Comparison of ENCODE assay signal across 22 mouse cellular contexts in the genomic region with DNA sequence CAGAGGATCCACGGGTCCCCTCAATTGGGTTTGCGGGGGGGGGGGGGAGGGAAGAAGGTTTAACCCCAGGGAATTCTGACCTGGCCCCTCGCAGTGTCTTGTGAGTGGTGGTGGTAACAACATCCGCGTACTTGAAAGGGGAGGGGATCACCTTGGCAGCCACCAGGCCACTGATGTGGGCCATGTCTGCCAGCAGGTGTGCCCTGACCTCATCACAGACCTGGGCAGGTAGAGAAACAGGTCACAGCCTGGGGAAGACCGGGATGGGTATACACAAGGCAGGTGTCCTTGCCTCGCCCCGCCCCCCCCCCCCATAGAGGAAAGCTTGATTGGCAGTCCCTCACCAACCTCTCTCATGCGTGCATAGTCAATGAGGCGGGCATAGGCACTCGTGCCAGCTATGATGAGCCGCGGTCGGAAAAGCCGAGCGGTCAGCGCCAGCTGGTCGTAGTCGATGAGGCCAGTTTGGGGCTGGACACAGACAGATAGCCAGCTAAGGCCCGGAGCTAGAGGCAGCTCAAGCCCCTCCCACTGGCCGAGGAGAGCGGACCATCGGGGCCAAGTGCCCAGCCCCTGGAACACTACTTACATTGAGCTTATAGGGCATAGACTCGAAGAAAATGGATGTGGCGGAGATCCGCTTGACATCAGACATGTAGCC. TPM values are rescaled to one million over a fixed set of nuclear protein-coding genes. Genes with fewer than 3 reads are reported as not detected.
DNase-seq lines count a peak whose midpoint lies in the region; ATAC-seq and TF ChIP-seq lines count a peak whose summit lies in the region.
"Had no signal": no experiment of that assay in that cellular context is flagged by ENCODE, and none has a peak within 500 bp of the region (broad histone marks: within the 10 kb centered on the region; RNA-seq: fewer than 3 reads in every experiment).

No protein-coding gene starts in this region.

- no peak overlapping the region for H3K27ac ChIP-seq in hindbrain, embryonic 12.5 days
- H3K27ac ChIP-seq: embryonic facial prominence, embryonic 13.5 days; embryonic facial prominence, embryonic 15.5 days; forebrain, embryonic 10.5 days; forebrain, embryonic 12.5 days had no signal

- no peak overlapping the region for H3K9ac ChIP-seq in hindbrain, embryonic 12.5 days
- H3K9ac ChIP-seq: embryonic facial prominence, embryonic 13.5 days; embryonic facial prominence, embryonic 15.5 days; forebrain, embryonic 12.5 days had no signal

- H3K4me2 ChIP-seq in hindbrain, embryonic 12.5 days (replicated peaks) = no peak overlapping the region
- H3K4me2 ChIP-seq: embryonic facial prominence, embryonic 13.5 days; embryonic facial prominence, embryonic 15.5 days; forebrain, embryonic 12.5 days had no signal

- ATAC-seq in G1E (ENCODE audit: extremely low read depth, insufficient number of reproducible peaks, low FRiP score, poor library complexity, severe bottlenecking) = no peak
- no peak for ATAC-seq in hindbrain, embryonic 12.5 days (ENCODE audit: low FRiP score)
- ATAC-seq: forebrain, embryonic 14.5 days; forebrain, embryonic 16.5 days had no signal

- TF ChIP-seq CTCF in E14TG2a.4 (conservative IDR thresholded peaks at IDR 0.05; ENCODE audit: low read length) (no peak), G1E (IDR thresholded peaks at IDR 0.05; ENCODE audit: low read depth, low read length) (no peak)

- peaks cover 56% of the 10 kb centered on the region for H3K36me3 ChIP-seq in E14TG2a.4 (ENCODE audit: insufficient read depth, low read length)
- peaks cover 64% of the 10 kb centered on the region for H3K36me3 ChIP-seq in G1E (replicated peaks)
- peaks cover 18% of the 10 kb centered on the region; the same call in 1 of the 2 replicates for H3K36me3 ChIP-seq in hindbrain, embryonic 12.5 days

- H3K27me3 ChIP-seq in E14TG2a.4 (ENCODE audit: insufficient read depth, low read length) = peaks cover 50% of the 10 kb centered on the region
- H3K27me3 ChIP-seq in G1E (ENCODE audit: insufficient read depth, low read length) = 0 out of 2 replicates have a peak, but pooled peaks cover under 1% of the 10 kb centered on the region
- H3K27me3 ChIP-seq in hindbrain, embryonic 12.5 days = peaks cover 49% of the 10 kb centered on the region

- DNase-seq in cerebellum, adult 11-12 months = peak; percentile 52
- DNase-seq in cerebellum, postnatal 4 days (ENCODE audit: low spot score in 2 of 2) = no peak
- peak; percentile 93 for DNase-seq in heart, adult 11 months
- no peak for DNase-seq in heart, adult 8-10 months (ENCODE audit: low spot score)
- DNase-seq in G1E (ENCODE audit: low spot score) = no peak
- DNase-seq: adrenal gland, adult 2 months; adrenal gland, postnatal 10 days; adrenal gland, postnatal 25 days; cerebellum, adult 18-20 months; cerebellum, adult 9-11 months; embryo, embryonic 11 days had no signal

- H3K4me3 ChIP-seq in E14TG2a.4 (replicated peaks; ENCODE audit: low read length) (peak overlapping the region; percentile 32; the same call in 1 of the 2 replicates), G1E (ENCODE audit: low read depth, low read length) (peak overlapping the region; percentile 77; the same call in 1 of the 2 replicates)
- no peak overlapping the region for H3K4me3 ChIP-seq in hindbrain, embryonic 12.5 days
- H3K4me3 ChIP-seq: embryonic facial prominence, embryonic 13.5 days; embryonic facial prominence, embryonic 15.5 days; erythroblast, embryonic 14.5 days; forebrain, embryonic 10.5 days; forebrain, embryonic 12.5 days had no signal

- WGBS in hindbrain, embryonic 12.5 days = 89% methylated on average over 22 of the region's 26 CpGs

- no peaks in the 10 kb centered on the region for H3K9me3 ChIP-seq in E14TG2a.4 (ENCODE audit: low read length)
- no peaks in the 10 kb centered on the region for H3K9me3 ChIP-seq in G1E (replicated peaks)
- H3K9me3 ChIP-seq in hindbrain, embryonic 12.5 days (replicated peaks) = no peaks in the 10 kb centered on the region
- H3K9me3 ChIP-seq: embryonic facial prominence, embryonic 13.5 days; embryonic facial prominence, embryonic 15.5 days; forebrain, embryonic 12.5 days had no signal

- peaks cover 93% of the 10 kb centered on the region for H3K4me1 ChIP-seq in E14TG2a.4 (replicated peaks; ENCODE audit: low read depth, low read length)
- H3K4me1 ChIP-seq in G1E (ENCODE audit: insufficient read depth, low read depth, low read length) = peaks cover 83% of the 10 kb centered on the region
- peaks cover 56% of the 10 kb centered on the region for H3K4me1 ChIP-seq in hindbrain, embryonic 12.5 days

RNA-seq across cellular contexts. Expression of a gene that starts 3.1 kb away (rescaled TPM):
- total RNA-seq in heart, adult 8-10 months (2022) = 10 to 100 TPM; 41.6 to 48.4 (median 44.5) TPM
- total RNA-seq in G1E (2014; fragmentation: Nextera tagmentation) = 338 and 343 TPM in 2 replicates
- total RNA-seq in G1E (2017) = 238 and 271 TPM in 2 replicates
- 622 and 702 TPM in 2 replicates for polyA plus RNA-seq in G1E (2012)
- 67.1 and 67.5 TPM in 2 replicates for polyA plus RNA-seq in hindbrain, embryonic 12.5 days (2016; fragmentation: Nextera tagmentation; extraction: Ambion mirVana)

RNA-seq across cellular contexts. Expression of a gene that starts 4.4 kb away (rescaled TPM):
- 10 to 100 TPM; 17.2 to 26.5 (median 21.6) TPM for total RNA-seq in heart, adult 8-10 months (2022)
- total RNA-seq in G1E (2014; fragmentation: Nextera tagmentation) = 976 and 1,076 TPM in 2 replicates
- 238 and 262 TPM in 2 replicates for total RNA-seq in G1E (2017)
- polyA plus RNA-seq in G1E (2012) = 1,245 and 1,719 TPM in 2 replicates
- 7.7 and 8.4 TPM in 2 replicates for polyA plus RNA-seq in hindbrain, embryonic 12.5 days (2016; fragmentation: Nextera tagmentation; extraction: Ambion mirVana)
- total RNA-seq: common myeloid progenitor, adult 5-6 weeks had no signal

RNA-seq across cellular contexts. Expression of a gene that starts 15.2 kb away (rescaled TPM):
- under 1 TPM; 0.22 to 0.66 (median 0.50) TPM for total RNA-seq in heart, adult 8-10 months (2022)
- total RNA-seq in G1E (2014; fragmentation: Nextera tagmentation) (not detected in 2 replicates), G1E (2017) (0.06 and 0.11 TPM in 2 replicates)
- polyA plus RNA-seq in G1E (2012) = 0.22 and 0.40 TPM in 2 replicates
- polyA plus RNA-seq in hindbrain, embryonic 12.5 days (2016; fragmentation: Nextera tagmentation; extraction: Ambion mirVana) = 101 and 109 TPM in 2 replicates
- total RNA-seq: common myeloid progenitor, adult 5-6 weeks; MEL had no signal
- polyA plus RNA-seq: erythroblast, embryonic 14.5 days had no signal

RNA-seq across cellular contexts. Expression of a gene that starts 17.7 kb away (rescaled TPM):
- 1 to 10 TPM in 1 of 4 experiments, under 1 TPM in 2, not detected in 1; 0.66 to 1.5 (median 0.76) TPM for total RNA-seq in heart, adult 8-10 months (2022)
- total RNA-seq in G1E (2014; fragmentation: Nextera tagmentation) (1.2 TPM in 1 of 2 replicates, not detected in the other), G1E (2017) (0.60 and 0.93 TPM in 2 replicates)
- polyA plus RNA-seq in G1E (2012) = 0.07 and 0.17 TPM in 2 replicates
- polyA plus RNA-seq in hindbrain, embryonic 12.5 days (2016; fragmentation: Nextera tagmentation; extraction: Ambion mirVana) = 2.2 and 4.8 TPM in 2 replicates
- total RNA-seq: common myeloid progenitor, adult 5-6 weeks; MEL had no signal

Comparison
In these comparisons a context has a peak if more than half of its experiments do, and no peak if none do; other contexts are left out.
1. DNase-seq: peak in cerebellum, adult 11-12 months (single experiment) and heart, adult 11 months (single experiment); none in cerebellum, postnatal 4 days (0 of 2), heart, adult 8-10 months (single experiment) and G1E (single experiment).
2. RNA of a gene that starts 3.1 kb away (total RNA-seq): 238 to 343 TPM in G1E; 41.6 to 48.4 TPM in heart, adult 8-10 months; every median in the first group is over 4 times any median in the second.
3. RNA of a gene that starts 4.4 kb away (total RNA-seq): 238 to 1,076 TPM in G1E; 17.2 to 26.5 TPM in heart, adult 8-10 months; every median in the first group is over 4 times any median in the second.